Mouse (Mus musculus) heart, embryonic 11.5 days (tissue): ENCODE results near the gene Erlin1. TPM values are rescaled to one million over a fixed set of nuclear protein-coding genes. Genes with fewer than 3 reads are reported as not detected.

ENCODE experiments used
- ATAC-seq: fragments of 200-750 bp; cut with Nextera tagmentation; replicated peaks from 2 replicates; pipeline ENCODE4 v1.8.0; 2017; ENCODE audit warnings: moderate library complexity; ENCODE audit not compliant: insufficient number of reproducible peaks, low FRiP score, low TSS enrichment
- H3K27ac ChIP-seq: fragments of 300-500 bp; sonication (generic); 2 replicates; pipeline ENCODE4 v1.5.1; 2014; ENCODE audit warnings: mild to moderate bottlenecking, low read depth, low read length
- H3K27me3 ChIP-seq: fragments of 300-500 bp; sonication (generic); 2 replicates; pipeline ENCODE4 v1.6.1; 2014; ENCODE audit warnings: mild to moderate bottlenecking, low read length, mixed read lengths; ENCODE audit not compliant: control insufficient read depth, insufficient read depth
- H3K36me3 ChIP-seq: fragments of 300-500 bp; sonication (generic); 2 replicates; pipeline ENCODE4 v1.6.1; 2014; ENCODE audit warnings: mild to moderate bottlenecking, low read length, moderate library complexity, mixed read lengths; ENCODE audit not compliant: control insufficient read depth, insufficient read depth
- H3K4me1 ChIP-seq: fragments of 300-500 bp; sonication (generic); 2 replicates; pipeline ENCODE4 v1.6.1; 2014; ENCODE audit warnings: low read length; ENCODE audit not compliant: control insufficient read depth, insufficient read depth
- H3K4me2 ChIP-seq: fragments of 300-500 bp; sonication (generic); 2 replicates; pipeline ENCODE4 v1.6.1; 2014; ENCODE audit warnings: mild to moderate bottlenecking, moderate library complexity
- H3K4me3 ChIP-seq: fragments of 300-500 bp; sonication (generic); 2 replicates; pipeline ENCODE4 v1.5.1; 2014; ENCODE audit warnings: low read depth, low read length
- H3K9ac ChIP-seq: fragments of 300-500 bp; sonication (generic); 2 replicates; pipeline ENCODE4 v1.6.1; 2014; ENCODE audit warnings: mild to moderate bottlenecking, low read depth, low read length, moderate library complexity
- H3K9me3 ChIP-seq: fragments of 300-500 bp; sonication (generic); replicated peaks from 2 replicates; pipeline ENCODE4 v1.6.1; 2016; ENCODE audit warnings: low read length; ENCODE audit not compliant: control insufficient read depth
- WGBS: fragments of 180-500 bp; shearing (Covaris S2); extraction: QIAGEN DNeasy Blood & Tissue Kit; methylation state at CpG from one replicate; pipeline ENCODE4 v1.1.7; 2014; ENCODE audit not compliant: insufficient replicate concordance; 5-methylcytosine and 5-hydroxymethylcytosine counted together
- polyA plus RNA-seq: library from polyadenylated mRNA; unstranded; fragments of >200 nt; fragmentation: Nextera tagmentation; extraction: Ambion mirVana; gene quantifications from 2 replicates; pipeline ENCODE4 v1.2.1, GENCODE M21; 2014

Gene Erlin1
- polyA plus RNA-seq, 1 experiment from 2014 or later, result 14.4 TPM

DNA sequence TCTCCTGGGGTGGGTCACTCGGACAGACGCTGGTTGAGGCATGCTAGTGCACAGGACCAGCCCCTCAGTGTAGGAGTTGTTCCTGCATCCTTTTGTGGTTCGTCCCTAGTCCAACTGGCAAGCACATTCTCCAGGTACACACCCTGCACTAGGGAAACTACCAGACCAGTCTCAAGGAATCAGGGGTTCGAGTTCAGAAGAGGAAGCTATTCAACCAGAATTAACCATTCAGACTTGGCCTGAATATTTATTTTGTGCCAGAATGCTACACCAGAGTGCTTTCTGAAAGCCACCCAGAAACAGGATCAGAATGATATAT, 288 bp upstream of the Erlin1 start:
- WGBS, result 8% methylated on average over 4 of the region's 4 CpGs
- H3K27ac ChIP-seq, result 0 out of 2 replicates have a peak overlapping the region, but pooled peaks have one; percentile 15
- H3K36me3 ChIP-seq, result no peaks in the 10 kb centered on the region

GRCm38 (mm10) chr19:44068232-44068631, 1.4 kb downstream of the Erlin1 start:
- H3K27me3 ChIP-seq, result no peaks in the 10 kb centered on the region
- H3K9me3 ChIP-seq, result no peaks in the 10 kb centered on the region
- ATAC-seq, result no peak
- H3K36me3 ChIP-seq, result 0 out of 2 replicates have a peak, but pooled peaks cover 2% of the 10 kb centered on the region
- H3K4me1 ChIP-seq, result peaks cover 3% of the 10 kb centered on the region; the same call in 1 of the 2 replicates
- 76% methylated on average over 4 of the region's 4 CpGs for WGBS
- no peak overlapping the region for H3K9ac ChIP-seq
- no peak overlapping the region for H3K27ac ChIP-seq
- H3K4me3 ChIP-seq, result peak overlapping the region; percentile 81; the same call in 1 of the 2 replicates
- peak overlapping the region; percentile 98 for H3K4me2 ChIP-seq

More for the DNA sequence above, 288 bp upstream of the Erlin1 start:
- ATAC-seq, result no peak
- Histone ChIP-seq H3K27me3 (no peaks in the 10 kb centered on the region), H3K4me1 (peaks cover 3% of the 10 kb centered on the region; the same call in 1 of the 2 replicates), H3K4me2 (peak overlapping the region; percentile 98), H3K9me3 (no peaks in the 10 kb centered on the region), H3K4me3 (peak overlapping the region; percentile 81), H3K9ac (peak overlapping the region; percentile 84)

DNA sequence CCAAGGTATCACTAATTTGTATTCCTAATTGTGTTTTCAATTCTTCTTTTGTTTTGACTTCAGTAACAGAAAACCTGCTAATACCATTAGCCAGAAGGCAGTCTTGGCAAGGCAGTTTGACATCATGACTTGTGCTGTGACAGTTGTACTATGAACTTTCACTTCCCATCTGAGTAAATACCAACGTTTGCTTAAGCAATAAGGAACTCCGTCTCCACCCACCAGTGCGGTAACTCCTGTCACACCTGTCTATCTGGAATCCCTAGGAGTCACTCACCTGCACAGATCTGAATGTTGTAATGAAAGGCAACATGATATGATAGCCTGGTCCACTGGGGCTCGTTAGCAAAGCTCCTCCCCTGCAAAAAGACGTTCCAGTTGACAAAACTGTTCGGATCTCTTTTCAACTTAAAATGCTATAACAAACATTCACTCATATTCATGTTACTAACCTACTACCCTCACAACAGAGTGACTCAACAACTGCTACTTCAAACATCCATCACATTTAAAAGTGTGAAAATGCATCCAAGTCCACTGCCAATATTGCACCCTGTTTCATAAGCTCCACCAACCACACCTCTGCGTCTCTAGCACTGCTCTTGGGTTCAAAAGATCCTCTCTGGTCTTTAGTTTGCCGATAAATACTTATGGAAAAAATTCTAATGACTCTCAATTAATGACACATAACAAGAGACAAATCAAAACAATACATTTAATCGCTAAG, 2.1 kb downstream of the Erlin1 start:
- ATAC-seq, result no peak
- 79% methylated on average over 9 of the region's 9 CpGs for WGBS

DNA sequence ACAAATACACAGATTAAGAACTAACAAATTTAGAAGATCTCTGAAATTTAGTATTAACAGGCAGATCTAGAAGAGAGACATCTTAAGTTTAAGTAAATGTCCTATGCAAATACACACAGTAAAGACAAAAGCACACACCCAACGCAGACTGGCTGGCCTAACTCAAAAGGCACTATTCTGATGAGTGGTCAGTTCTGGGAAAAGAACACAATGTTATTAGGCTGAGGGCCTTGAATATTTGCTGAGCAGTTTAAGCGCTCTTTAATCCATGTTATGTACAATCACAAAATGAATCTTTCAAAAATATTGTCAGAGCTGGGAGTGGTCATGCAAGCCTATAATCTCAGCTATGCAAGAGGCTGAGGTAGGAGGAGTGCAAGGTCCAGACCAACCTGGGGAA, 4.9 kb downstream of the Erlin1 start:
- no peak overlapping the region for H3K4me2 ChIP-seq
- peaks cover 3% of the 10 kb centered on the region; the same call in 1 of the 2 replicates for H3K4me1 ChIP-seq
- H3K27ac ChIP-seq, result no peak overlapping the region
- H3K9me3 ChIP-seq, result no peaks in the 10 kb centered on the region
- 92% methylated on average over 2 of the region's 2 CpGs for WGBS
- ATAC-seq, result no peak
- H3K9ac ChIP-seq, result no peak overlapping the region
- H3K4me3 ChIP-seq, result no peak overlapping the region
- no peaks in the 10 kb centered on the region for H3K27me3 ChIP-seq
- H3K36me3 ChIP-seq, result 0 out of 2 replicates have a peak, but pooled peaks cover 2% of the 10 kb centered on the region

More for the DNA sequence above, 2.1 kb downstream of the Erlin1 start:
- H3K4me1 ChIP-seq, result peaks cover 3% of the 10 kb centered on the region; the same call in 1 of the 2 replicates
- no peak overlapping the region for H3K4me2 ChIP-seq
- no peak overlapping the region for H3K9ac ChIP-seq
- H3K36me3 ChIP-seq, result 0 out of 2 replicates have a peak, but pooled peaks cover 2% of the 10 kb centered on the region
- no peak overlapping the region for H3K4me3 ChIP-seq
- no peaks in the 10 kb centered on the region for H3K27me3 ChIP-seq
- H3K27ac ChIP-seq, result no peak overlapping the region
- H3K9me3 ChIP-seq, result no peaks in the 10 kb centered on the region

- Histone ChIP-seq H3K36me3 (0 out of 2 replicates have a peak, but pooled peaks cover 2% of the 10 kb centered on the region), H3K4me2 (no peak overlapping the region), H3K9ac (no peak overlapping the region), H3K9me3 (no peaks in the 10 kb centered on the region), H3K27ac (no peak overlapping the region), H3K4me1 (peaks cover 3% of the 10 kb centered on the region; the same call in 1 of the 2 replicates), H3K27me3 (no peaks in the 10 kb centered on the region), H3K4me3 (no peak overlapping the region)
- 84% methylated on average over 7 of the region's 7 CpGs for WGBS
- no peak for ATAC-seq
Measured at GRCm38 (mm10) chr19:44063773-44064172, 5.8 kb downstream of the Erlin1 start.

DNA sequence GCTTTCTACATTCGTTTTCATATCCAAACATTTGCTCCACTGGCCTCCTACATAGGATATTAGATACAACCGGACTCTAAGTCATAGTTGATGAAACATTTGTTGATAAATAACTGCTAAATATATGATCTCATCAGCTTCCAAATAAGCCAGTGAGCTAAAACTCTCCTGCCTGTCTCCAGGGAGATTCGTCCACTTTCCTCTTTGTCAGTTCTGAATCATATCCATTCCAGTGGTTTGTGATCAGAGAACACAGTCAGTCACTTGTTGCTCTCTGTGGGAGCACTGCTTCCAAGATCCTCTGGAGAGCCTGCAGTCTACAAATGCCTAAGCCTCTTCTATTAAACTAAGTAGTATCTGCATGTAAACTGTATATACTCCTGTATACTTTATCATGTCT, 9.4 kb downstream of the Erlin1 start:
- Histone ChIP-seq H3K4me3 (no peak overlapping the region), H3K9ac (no peak overlapping the region), H3K27me3 (no peaks in the 10 kb centered on the region), H3K4me1 (no peaks in the 10 kb centered on the region), H3K9me3 (no peaks in the 10 kb centered on the region), H3K36me3 (0 out of 2 replicates have a peak, but pooled peaks cover 2% of the 10 kb centered on the region), H3K4me2 (no peak overlapping the region), H3K27ac (no peak overlapping the region)
- no peak for ATAC-seq
- 82% methylated on average over 3 of the region's 3 CpGs for WGBS

DNA sequence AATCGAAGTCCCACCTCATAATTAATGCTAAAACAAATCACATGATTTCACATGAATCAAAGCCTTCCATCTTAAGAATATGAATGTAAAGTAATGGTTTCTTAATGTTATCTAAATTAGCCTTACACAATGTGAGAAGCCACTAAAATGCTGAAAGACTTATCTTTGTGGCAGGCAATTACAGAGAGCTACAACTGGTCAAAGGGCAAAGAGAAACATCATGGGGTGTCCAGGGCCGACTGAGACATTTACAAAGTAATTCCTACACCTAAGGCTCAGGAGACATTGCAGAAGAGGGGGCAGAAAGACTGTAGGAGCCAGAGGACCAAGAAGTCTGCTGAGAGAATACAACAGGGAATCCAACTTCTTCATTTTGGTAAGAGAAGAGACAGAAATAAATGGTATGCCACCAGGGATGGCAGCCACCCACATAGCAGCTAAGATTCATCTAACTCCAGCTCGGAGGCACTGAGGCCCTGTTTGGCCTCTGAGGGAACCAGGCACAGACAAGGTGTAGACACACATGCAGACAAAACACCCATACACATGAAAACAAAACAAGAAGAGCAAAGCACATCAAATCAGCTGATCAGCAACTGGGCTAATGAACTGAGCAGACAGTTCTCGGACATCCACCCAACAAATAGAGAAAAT, 14.3 kb downstream of the Erlin1 start:
- H3K27ac ChIP-seq, result no peak overlapping the region
- no peaks in the 10 kb centered on the region for H3K27me3 ChIP-seq
- no peak overlapping the region for H3K4me2 ChIP-seq
- H3K36me3 ChIP-seq, result peaks cover 3% of the 10 kb centered on the region; the same call in 1 of the 2 replicates
- H3K4me1 ChIP-seq, result no peaks in the 10 kb centered on the region
- H3K9me3 ChIP-seq, result no peaks in the 10 kb centered on the region
- WGBS, result 77% methylated on average over 4 of the region's 4 CpGs
- no peak overlapping the region for H3K4me3 ChIP-seq
- ATAC-seq, result no peak
- no peak overlapping the region for H3K9ac ChIP-seq

DNA sequence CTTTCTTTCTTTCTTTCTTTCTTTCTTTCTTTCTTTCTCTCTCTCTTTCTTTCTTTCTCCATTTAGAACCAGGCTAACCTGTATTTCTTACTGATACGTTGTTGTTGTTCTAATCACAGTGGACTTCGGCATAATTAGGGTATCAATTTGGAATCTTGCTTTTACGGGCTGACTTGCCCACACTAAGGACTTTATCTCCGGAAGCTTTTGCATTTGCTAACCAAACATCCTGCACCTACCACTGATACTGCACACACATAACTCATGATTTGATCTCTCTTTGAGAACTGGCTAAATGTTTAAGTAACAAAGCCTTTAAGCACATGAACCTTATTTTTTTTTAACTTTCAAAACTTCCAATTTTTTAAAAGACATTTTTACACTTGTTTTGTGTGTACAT, 19.2 kb downstream of the Erlin1 start:
- WGBS, result 67% methylated on average over 4 of the region's 4 CpGs
- ATAC-seq, result no peak
- Histone ChIP-seq H3K27me3 (no peaks in the 10 kb centered on the region), H3K4me2 (no peak overlapping the region), H3K9ac (no peak overlapping the region), H3K36me3 (peaks cover 3% of the 10 kb centered on the region; the same call in 1 of the 2 replicates), H3K27ac (no peak overlapping the region), H3K4me3 (no peak overlapping the region), H3K4me1 (no peaks in the 10 kb centered on the region), H3K9me3 (no peaks in the 10 kb centered on the region)
